In genomic region chr12:116047440-116048377, GRCm38 (mm10) we compare ENCODE assay signal across 8 mouse cellular contexts. TPM values are rescaled to one million over a fixed set of nuclear protein-coding genes. Genes with fewer than 3 reads are reported as not detected.
A peak's percentile ranks its signal among the peaks of the same experiment; 100 is the strongest.
DNase-seq lines count a peak whose midpoint lies in the region; ATAC-seq lines count a peak whose summit lies in the region.

TSS of gene Zfp386 (plus strand) at chr12:116047724.

- peak within 1 kb of the TSS; percentile 74 for H3K4me2 ChIP-seq in heart, embryonic 13.5 days
- H3K4me2 ChIP-seq in liver, embryonic 12.5 days = peak within 1 kb of the TSS; percentile 78
- H3K4me2 ChIP-seq in stomach, embryonic 15.5 days = peak within 1 kb of the TSS; percentile 56

- H3K4me3 ChIP-seq in brown adipose tissue, adult 24 weeks (ENCODE audit: insufficient read depth, low read depth, low read length) = peak within 1 kb of the TSS; percentile 71
- peak within 1 kb of the TSS; percentile 79 for H3K4me3 ChIP-seq in heart, embryonic 13.5 days
- H3K4me3 ChIP-seq in liver, embryonic 12.5 days = peak within 1 kb of the TSS; percentile 68
- peak within 1 kb of the TSS; percentile 70 for H3K4me3 ChIP-seq in stomach, embryonic 15.5 days (replicated peaks)

- DNase-seq in CD4-positive, CD25-positive, alpha-beta regulatory T cell, adult 2 months (ENCODE audit: low read depth, low spot score) = peak; percentile 97
- peak; percentile 95 for DNase-seq in fat pad, adult 2 months (ENCODE audit: extremely low read depth, low read depth, low spot score)
- peak; percentile 99 for DNase-seq in kidney, postnatal 10 days
- DNase-seq in natural killer cell, adult 2 months (ENCODE audit: low spot score in 2 of 2) = peak; percentile 94

- peaks cover 18% of the 10 kb centered on the region; the same call in 1 of the 2 replicates for H3K36me3 ChIP-seq in heart, embryonic 13.5 days
- no peaks in the 10 kb centered on the region for H3K36me3 ChIP-seq in liver, embryonic 12.5 days
- H3K36me3 ChIP-seq in stomach, embryonic 15.5 days = no peaks in the 10 kb centered on the region

- peak within 1 kb of the TSS; percentile 85 for H3K27ac ChIP-seq in brown adipose tissue, adult 24 weeks (replicated peaks; ENCODE audit: low read depth, low read length)
- peak within 1 kb of the TSS; percentile 95 for H3K27ac ChIP-seq in heart, embryonic 13.5 days (replicated peaks)
- H3K27ac ChIP-seq in liver, embryonic 12.5 days = peak within 1 kb of the TSS; percentile 66
- H3K27ac ChIP-seq in stomach, embryonic 15.5 days = peak within 1 kb of the TSS; percentile 97

- no peaks in the 10 kb centered on the region for H3K9me3 ChIP-seq in heart, embryonic 13.5 days
- H3K9me3 ChIP-seq in liver, embryonic 12.5 days (replicated peaks) = no peaks in the 10 kb centered on the region
- H3K9me3 ChIP-seq in stomach, embryonic 15.5 days = no peaks in the 10 kb centered on the region

- H3K4me1 ChIP-seq in brown adipose tissue, adult 24 weeks (ENCODE audit: control insufficient read depth, insufficient read depth, insufficient read length, low read length) = peaks cover 12% of the 10 kb centered on the region
- H3K4me1 ChIP-seq in heart, embryonic 13.5 days = peaks cover 17% of the 10 kb centered on the region
- H3K4me1 ChIP-seq in liver, embryonic 12.5 days = peaks cover 12% of the 10 kb centered on the region
- H3K4me1 ChIP-seq in stomach, embryonic 15.5 days = peaks cover 8% of the 10 kb centered on the region; the same call in 1 of the 2 replicates

- no peaks in the 10 kb centered on the region for H3K27me3 ChIP-seq in heart, embryonic 13.5 days (replicated peaks)
- H3K27me3 ChIP-seq in liver, embryonic 12.5 days (replicated peaks) = 0 out of 2 replicates have a peak, but pooled peaks cover 5% of the 10 kb centered on the region
- no peaks in the 10 kb centered on the region for H3K27me3 ChIP-seq in stomach, embryonic 15.5 days (replicated peaks)

- ATAC-seq in heart, embryonic 13.5 days (ENCODE audit: extremely low read depth, insufficient number of reproducible peaks, low FRiP score, low TSS enrichment) = peak; percentile 97
- ATAC-seq in liver, embryonic 12.5 days = peak; percentile 97
- ATAC-seq in stomach, embryonic 15.5 days (ENCODE audit: insufficient read depth, low FRiP score, low read depth) = peak; percentile 98

- peak within 1 kb of the TSS; percentile 93 for H3K9ac ChIP-seq in heart, embryonic 13.5 days
- peak within 1 kb of the TSS; percentile 65 for H3K9ac ChIP-seq in liver, embryonic 12.5 days
- H3K9ac ChIP-seq in stomach, embryonic 15.5 days = peak within 1 kb of the TSS; percentile 78

- WGBS in heart, embryonic 13.5 days = 2% methylated on average over 55 of the region's 55 CpGs
- WGBS in liver, embryonic 12.5 days (ENCODE audit: insufficient replicate concordance) = 1% methylated on average over 55 of the region's 55 CpGs
- WGBS in stomach, embryonic 15.5 days = 1% methylated on average over 55 of the region's 55 CpGs

RNA-seq across cellular contexts. Expression of gene Zfp386, which starts in this region (rescaled TPM):
- polyA plus RNA-seq in brown adipose tissue, adult 24 weeks (2012; ENCODE audit: insufficient read depth, insufficient read length, missing spikeins) = 27.1 and 31.0 TPM in 2 replicates
- polyA plus RNA-seq in heart, embryonic 13.5 days (2015; fragmentation: Nextera tagmentation; extraction: Ambion mirVana) = 26.2 and 27.2 TPM in 2 replicates
- 8.7 and 9.1 TPM in 2 replicates for polyA plus RNA-seq in liver, embryonic 12.5 days (2016; fragmentation: Nextera tagmentation; extraction: Ambion mirVana)
- polyA plus RNA-seq in stomach, embryonic 15.5 days (2015; fragmentation: Nextera tagmentation; extraction: Ambion mirVana) = 38.0 and 41.7 TPM in 2 replicates

Comparison
In these comparisons a context has a peak if more than half of its experiments do, and no peak if none do; other contexts are left out.
1. Peak in every context shown above with its lines: DNase-seq, ATAC-seq, H3K4me3 ChIP-seq and H3K27ac ChIP-seq.